Mouse (Mus musculus) CD8-positive naive resting alpha-beta T cell, adult 57 days (primary cell): Measurements from ENCODE around the gene Cnih1. TPM values are rescaled to one million over a fixed set of nuclear protein-coding genes. Genes with fewer than 3 reads are reported as not detected.

Source experiments
- total RNA-seq: library from RNA; stranded (reverse); gene quantifications from one replicate; pipeline ENCODE4 v1.2.4, GENCODE M21; 2023

Cnih1 gene
- 26.1 TPM for total RNA-seq

DNA sequence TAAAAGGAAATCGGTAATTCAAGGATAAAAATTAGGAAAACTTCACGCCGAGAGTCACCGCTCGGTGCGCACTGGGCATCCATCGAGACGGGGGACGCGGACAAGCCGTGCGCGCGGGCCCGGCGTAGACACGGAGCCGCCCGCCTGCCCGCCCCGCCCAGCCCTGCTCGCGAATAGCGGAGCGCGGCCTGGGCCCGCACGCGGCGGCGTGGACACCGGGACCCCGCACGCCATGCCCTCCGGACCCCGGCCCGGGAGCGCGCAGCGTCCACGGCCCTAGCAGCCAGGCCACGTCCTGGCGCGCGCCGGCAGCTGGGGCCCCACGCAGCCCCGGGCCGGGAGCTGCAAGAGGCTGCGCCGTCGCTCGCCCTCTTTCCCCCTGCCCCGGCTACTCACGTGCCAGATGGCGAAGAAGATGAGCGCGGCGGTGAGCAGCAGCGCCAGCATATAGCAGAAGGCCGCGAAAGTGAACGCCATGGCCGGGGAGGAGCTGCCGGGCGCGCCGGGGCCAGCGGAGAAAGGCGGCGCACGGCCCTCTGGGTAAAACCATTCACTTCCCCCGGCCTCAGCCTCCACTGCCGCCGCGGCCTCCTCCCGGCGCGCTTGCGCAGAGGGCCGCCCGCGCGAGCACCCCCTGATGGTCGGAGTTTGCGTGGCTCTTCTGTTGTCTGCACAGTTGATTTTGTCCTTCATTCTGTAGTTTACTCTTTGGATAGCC, at the start of gene Cnih1:
Cnih1 (minus strand) TSS at position 625 of the 718 bp plus-strand sequence.

DNA sequence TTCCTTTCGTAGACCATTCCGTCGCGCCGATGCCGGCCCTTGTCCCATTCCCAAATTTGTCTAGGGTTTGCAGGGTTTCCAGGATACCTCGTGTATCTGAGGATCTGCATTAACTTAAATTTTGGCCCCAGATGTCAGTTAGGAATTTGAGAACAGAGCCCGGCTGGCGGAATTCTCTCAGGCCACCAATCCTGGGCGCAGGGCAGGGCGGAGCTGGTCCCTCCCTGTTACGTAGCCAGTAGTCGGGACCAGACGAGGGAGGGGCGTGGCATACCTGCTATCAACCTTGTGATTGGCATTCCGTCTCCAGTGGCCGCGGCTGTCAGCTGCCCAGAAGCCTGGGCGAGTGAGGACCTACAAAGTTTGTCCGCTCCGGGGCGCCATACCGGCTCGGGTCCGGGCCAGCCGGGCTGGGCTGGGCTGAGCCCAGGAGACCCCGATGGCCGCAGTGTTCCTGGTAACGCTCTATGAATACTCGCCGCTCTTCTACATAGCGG, 43.7 kb upstream of the Cnih1 start, which contains the start of gene Cgrrf1:
Cgrrf1 (plus strand) TSS at position 289 of the 497 bp plus-strand sequence.

DNA sequence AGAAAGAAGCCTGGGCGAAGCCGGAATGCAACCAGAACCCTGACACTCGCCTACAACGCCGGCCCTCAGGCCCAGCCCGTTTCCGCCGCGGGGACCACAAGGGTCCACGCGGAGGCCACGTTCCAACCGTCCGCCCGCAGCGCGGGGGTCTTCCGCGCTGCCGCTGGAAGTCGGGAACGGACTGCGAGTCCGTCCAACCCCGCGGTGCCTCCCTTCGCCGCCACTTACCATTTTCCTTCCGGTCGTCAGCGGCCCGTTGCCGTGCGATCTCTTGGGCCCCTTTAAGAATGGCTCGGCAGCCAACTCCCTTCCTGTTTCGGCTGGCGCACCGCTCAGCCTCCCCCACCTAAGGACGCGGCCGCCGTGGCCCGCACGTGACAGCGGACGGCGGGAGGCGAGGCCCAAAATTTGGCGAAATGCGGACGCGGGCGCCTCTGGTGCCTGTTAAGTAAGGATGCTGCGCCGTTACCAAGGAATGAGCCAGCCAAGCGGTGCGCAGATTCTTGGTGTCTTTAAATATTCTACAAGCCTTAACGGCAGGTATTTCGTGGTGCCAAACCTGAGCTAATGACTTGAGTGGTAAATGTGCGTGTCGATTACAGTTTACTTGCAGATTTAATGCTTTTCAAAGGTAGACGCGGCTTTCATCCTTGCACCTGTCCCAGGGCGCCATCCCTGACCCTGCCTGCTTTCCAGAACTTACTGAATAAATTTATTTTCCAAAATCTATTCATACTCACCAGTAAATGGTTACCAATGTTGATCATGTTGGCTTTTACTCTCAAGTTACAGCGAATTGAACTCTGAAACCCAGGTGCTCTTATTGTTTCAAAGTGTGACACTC, 33.9 kb upstream of the Cnih1 start, which contains the start of gene Gmfb:
Gmfb (minus strand) TSS at position 370 of the 844 bp plus-strand sequence.

DNA sequence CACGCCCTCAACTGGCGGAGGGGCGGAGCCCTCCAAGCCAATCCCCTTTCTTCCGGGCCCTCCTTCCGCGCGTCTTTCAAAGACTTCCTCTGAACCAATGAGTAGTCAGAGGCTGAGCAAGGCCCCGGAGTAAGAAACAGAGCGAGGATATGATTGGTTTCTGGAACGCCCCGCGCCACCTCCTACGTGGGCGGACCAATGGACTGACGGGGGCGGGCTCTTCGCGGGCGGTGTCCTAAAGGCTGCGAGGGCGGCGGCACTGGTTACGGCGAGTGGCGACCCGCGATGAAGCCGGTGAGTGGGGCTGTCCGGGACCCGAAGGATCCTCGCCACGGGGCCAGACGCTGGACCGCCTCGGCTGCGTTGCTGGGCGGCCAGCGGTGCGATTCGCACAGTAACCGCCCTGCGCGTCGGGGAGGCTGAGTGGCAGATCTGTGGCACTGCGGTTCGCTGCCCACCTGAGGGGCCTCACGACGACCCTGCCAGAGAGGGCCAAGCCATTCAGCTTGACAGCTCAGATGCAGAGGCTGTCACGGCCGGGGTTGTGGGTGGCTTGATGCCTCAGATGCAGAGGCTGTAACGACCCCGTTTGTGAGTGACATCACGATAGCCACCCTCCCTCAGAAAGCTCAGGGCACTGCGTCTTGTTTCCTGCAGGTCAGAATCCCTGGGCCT, 27.7 kb downstream of the Cnih1 start, which contains the start of gene Cdkn3:
Cdkn3 (plus strand) TSS at position 187 of the 675 bp plus-strand sequence.

Other genes with a start within 250 kb of the Cnih1 start
- gene Cdkn3, start 27.9 kb downstream of the Cnih1 start, total RNA-seq: 1.5 TPM
- gene Gmfb, start 33.8 kb upstream of the Cnih1 start, total RNA-seq: 107 TPM
- gene Cgrrf1, start 43.7 kb upstream of the Cnih1 start, total RNA-seq: 19.6 TPM
- 0.80 TPM for gene Samd4, start 94.4 kb upstream of the Cnih1 start, total RNA-seq